Mouse (Mus musculus): ENCODE measurements at regions not wholly inside any gene's neighbourhood (a gene's known extent, or its start where the extent isn't known, plus 50 kb on each side); places are given as distances from the start of the nearest gene placed in this dataset.

- H3K4me2 ChIP-seq = no peak overlapping the region
- ATAC-seq = no peak
- no peaks in the 10 kb centered on the region for H3K9me3 ChIP-seq (replicated peaks)
- no peaks in the 10 kb centered on the region for H3K27me3 ChIP-seq (replicated peaks)
- H3K4me3 ChIP-seq = no peak overlapping the region
- no peaks in the 10 kb centered on the region for H3K4me1 ChIP-seq
- H3K27ac ChIP-seq = no peak overlapping the region
- no peak overlapping the region for H3K9ac ChIP-seq
- WGBS (ENCODE audit: insufficient replicate concordance) = 51% methylated on average over 3 of the region's 3 CpGs
- no peaks in the 10 kb centered on the region for H3K36me3 ChIP-seq
These were observed 194.8 kb upstream of the Thsd7b start for GRCm38 (mm10) chr1:129078274-129078673.

- 65% methylated on average over 6 of the region's 6 CpGs for WGBS (ENCODE audit: insufficient replicate concordance)
- no peak for ATAC-seq
- Histone ChIP-seq H3K4me3 (no peak overlapping the region), H3K4me2 (no peak overlapping the region), H3K27ac (no peak overlapping the region), H3K4me1 (no peaks in the 10 kb centered on the region), H3K36me3 (no peaks in the 10 kb centered on the region), H3K9ac (no peak overlapping the region), H3K9me3 (replicated peaks) (no peaks in the 10 kb centered on the region), H3K27me3 (replicated peaks) (no peaks in the 10 kb centered on the region)
These were observed 215.9 kb upstream of the Thsd7b start for GRCm38 (mm10) chr1:129057182-129057581.

GRCm38 (mm10) chr1:129055252-129055651, 217.8 kb upstream of the Thsd7b start:
- no peak for ATAC-seq
- H3K4me1 ChIP-seq = no peaks in the 10 kb centered on the region
- H3K9me3 ChIP-seq (replicated peaks) = no peaks in the 10 kb centered on the region
- no peaks in the 10 kb centered on the region for H3K27me3 ChIP-seq (replicated peaks)
- no peak overlapping the region for H3K4me2 ChIP-seq
- H3K36me3 ChIP-seq = no peaks in the 10 kb centered on the region
- H3K4me3 ChIP-seq = no peak overlapping the region
- no peak overlapping the region for H3K9ac ChIP-seq
- no peak overlapping the region for H3K27ac ChIP-seq

GRCm38 (mm10) chr1:129033707-129034106, 239.4 kb upstream of the Thsd7b start:
- no peaks in the 10 kb centered on the region for H3K36me3 ChIP-seq
- H3K9ac ChIP-seq = no peak overlapping the region
- no peak for ATAC-seq
- H3K4me1 ChIP-seq = no peaks in the 10 kb centered on the region
- 64% methylated on average over 5 of the region's 5 CpGs for WGBS (ENCODE audit: insufficient replicate concordance)
- H3K27ac ChIP-seq = no peak overlapping the region
- H3K9me3 ChIP-seq (replicated peaks) = no peaks in the 10 kb centered on the region
- no peak overlapping the region for H3K4me3 ChIP-seq
- no peak overlapping the region for H3K4me2 ChIP-seq
- H3K27me3 ChIP-seq (replicated peaks) = no peaks in the 10 kb centered on the region

- no peak overlapping the region for H3K9ac ChIP-seq
- no peak overlapping the region for H3K4me2 ChIP-seq
- ATAC-seq = no peak
- no peak overlapping the region for H3K27ac ChIP-seq
- H3K36me3 ChIP-seq = no peaks in the 10 kb centered on the region
- H3K4me3 ChIP-seq = no peak overlapping the region
- H3K27me3 ChIP-seq (replicated peaks) = no peaks in the 10 kb centered on the region
- no peaks in the 10 kb centered on the region for H3K9me3 ChIP-seq (replicated peaks)
- H3K4me1 ChIP-seq = no peaks in the 10 kb centered on the region
- WGBS (ENCODE audit: insufficient replicate concordance) = 60% methylated on average over 1 of the region's 1 CpGs
These were observed 267.2 kb upstream of the Thsd7b start for GRCm38 (mm10) chr1:129005899-129006298.

GRCm38 (mm10) chr1:129002286-129002685, 270.8 kb upstream of the Thsd7b start:
- Histone ChIP-seq H3K27ac (no peak overlapping the region), H3K4me1 (no peaks in the 10 kb centered on the region), H3K9ac (no peak overlapping the region), H3K36me3 (no peaks in the 10 kb centered on the region), H3K4me2 (no peak overlapping the region), H3K9me3 (replicated peaks) (no peaks in the 10 kb centered on the region), H3K27me3 (replicated peaks) (no peaks in the 10 kb centered on the region), H3K4me3 (no peak overlapping the region)
- WGBS (ENCODE audit: insufficient replicate concordance) = 45% methylated on average over 2 of the region's 2 CpGs
- ATAC-seq = no peak

GRCm38 (mm10) chr1:129001766-129002165, 271.3 kb upstream of the Thsd7b start:
- H3K4me2 ChIP-seq = no peak overlapping the region
- ATAC-seq = no peak
- H3K27me3 ChIP-seq (replicated peaks) = no peaks in the 10 kb centered on the region
- H3K27ac ChIP-seq = no peak overlapping the region
- no peak overlapping the region for H3K4me3 ChIP-seq
- no peaks in the 10 kb centered on the region for H3K9me3 ChIP-seq (replicated peaks)
- H3K36me3 ChIP-seq = no peaks in the 10 kb centered on the region
- H3K4me1 ChIP-seq = no peaks in the 10 kb centered on the region
- H3K9ac ChIP-seq = no peak overlapping the region

GRCm38 (mm10) chr1:128999741-129000517, 273.2 kb upstream of the Thsd7b start:
- Histone ChIP-seq H3K4me2 (no peak overlapping the region), H3K27ac (no peak overlapping the region), H3K9ac (no peak overlapping the region), H3K9me3 (replicated peaks) (no peaks in the 10 kb centered on the region), H3K4me3 (no peak overlapping the region), H3K27me3 (replicated peaks) (no peaks in the 10 kb centered on the region), H3K4me1 (no peaks in the 10 kb centered on the region), H3K36me3 (no peaks in the 10 kb centered on the region)
- ATAC-seq = no peak
- 37% methylated on average over 5 of the region's 5 CpGs for WGBS (ENCODE audit: insufficient replicate concordance)

GRCm38 (mm10) chr1:128994655-128995054, 278.4 kb upstream of the Thsd7b start:
- Histone ChIP-seq H3K4me1 (no peaks in the 10 kb centered on the region), H3K9ac (no peak overlapping the region), H3K36me3 (no peaks in the 10 kb centered on the region), H3K4me3 (no peak overlapping the region), H3K4me2 (no peak overlapping the region), H3K27ac (no peak overlapping the region), H3K9me3 (replicated peaks) (no peaks in the 10 kb centered on the region), H3K27me3 (replicated peaks) (no peaks in the 10 kb centered on the region)
- WGBS (ENCODE audit: insufficient replicate concordance) = 70% methylated on average over 6 of the region's 6 CpGs
- ATAC-seq = no peak

GRCm38 (mm10) chr1:128983411-128983810, 289.7 kb upstream of the Thsd7b start:
- H3K27ac ChIP-seq = no peak overlapping the region
- H3K4me1 ChIP-seq = no peaks in the 10 kb centered on the region
- WGBS (ENCODE audit: insufficient replicate concordance) = 66% methylated on average over 2 of the region's 2 CpGs
- no peaks in the 10 kb centered on the region for H3K27me3 ChIP-seq (replicated peaks)
- ATAC-seq = no peak
- H3K4me2 ChIP-seq = no peak overlapping the region
- H3K9me3 ChIP-seq (replicated peaks) = no peaks in the 10 kb centered on the region; the same call in 1 of the 2 replicates
- H3K36me3 ChIP-seq = no peaks in the 10 kb centered on the region
- no peak overlapping the region for H3K9ac ChIP-seq
- no peak overlapping the region for H3K4me3 ChIP-seq

GRCm38 (mm10) chr1:128975586-128975985, 297.5 kb upstream of the Thsd7b start:
- WGBS (ENCODE audit: insufficient replicate concordance) = 61% methylated on average over 1 of the region's 1 CpGs
- H3K9me3 ChIP-seq (replicated peaks) = no peaks in the 10 kb centered on the region
- H3K36me3 ChIP-seq = no peaks in the 10 kb centered on the region
- no peak overlapping the region for H3K4me2 ChIP-seq
- ATAC-seq = no peak
- H3K27ac ChIP-seq = no peak overlapping the region
- H3K27me3 ChIP-seq (replicated peaks) = no peaks in the 10 kb centered on the region
- H3K4me1 ChIP-seq = no peaks in the 10 kb centered on the region
- no peak overlapping the region for H3K4me3 ChIP-seq
- no peak overlapping the region for H3K9ac ChIP-seq

GRCm38 (mm10) chr1:128951436-128951835, 321.7 kb upstream of the Thsd7b start:
- WGBS (ENCODE audit: insufficient replicate concordance) = 67% methylated on average over 2 of the region's 2 CpGs
- ATAC-seq = no peak
- Histone ChIP-seq H3K4me1 (no peaks in the 10 kb centered on the region), H3K27ac (no peak overlapping the region), H3K27me3 (replicated peaks) (no peaks in the 10 kb centered on the region), H3K4me2 (no peak overlapping the region), H3K36me3 (no peaks in the 10 kb centered on the region), H3K9ac (no peak overlapping the region), H3K9me3 (replicated peaks) (no peaks in the 10 kb centered on the region), H3K4me3 (no peak overlapping the region)

GRCm38 (mm10) chr1:128950512-128950911, 322.6 kb upstream of the Thsd7b start:
- H3K4me1 ChIP-seq = no peaks in the 10 kb centered on the region
- H3K36me3 ChIP-seq = no peaks in the 10 kb centered on the region
- WGBS (ENCODE audit: insufficient replicate concordance) = 84% methylated on average over 4 of the region's 4 CpGs
- H3K9me3 ChIP-seq (replicated peaks) = no peaks in the 10 kb centered on the region
- ATAC-seq = no peak
- no peak overlapping the region for H3K9ac ChIP-seq
- H3K27me3 ChIP-seq (replicated peaks) = no peaks in the 10 kb centered on the region
- no peak overlapping the region for H3K27ac ChIP-seq
- H3K4me2 ChIP-seq = no peak overlapping the region
- no peak overlapping the region for H3K4me3 ChIP-seq

All from liver, embryonic 12.5 days (tissue).